Mouse (Mus musculus) myocyte (in vitro differentiated cells): ENCODE results near the gene Inava.

Experiments used
- CEBPB ChIP-seq: IDR thresholded peaks from 2 replicates; pipeline ENCODE4 v1.6.1; 2011; ENCODE audit warnings: mild to moderate bottlenecking, moderate library complexity; ENCODE audit not compliant: poor library complexity, insufficient read depth, severe bottlenecking
- E2F4 ChIP-seq: IDR thresholded peaks from one replicate; pipeline ENCODE4 v1.6.1; 2011; ENCODE audit warnings: mild to moderate bottlenecking, control low read depth, moderate library complexity; ENCODE audit not compliant: insufficient read depth
- MYOD1 ChIP-seq, 3 experiments: IDR thresholded peaks; one replicate each; pipeline ENCODE4 v1.6.1; 2011; ENCODE audit warnings: control low read depth in 2 of 3, low read depth in 2 of 3, mild to moderate bottlenecking in 2 of 3, moderate library complexity in 1 of 3; ENCODE audit not compliant: insufficient read length in 2 of 3, control insufficient read depth in 1 of 3
- POLR2A ChIP-seq: IDR thresholded peaks from one replicate; pipeline ENCODE4 v1.6.1; 2011; ENCODE audit warnings: low read depth, mild to moderate bottlenecking, control low read depth, moderate library complexity; ENCODE audit not compliant: insufficient read length
- REST ChIP-seq: IDR thresholded peaks from one replicate; pipeline ENCODE4 v1.6.1; 2011; ENCODE audit warnings: mild to moderate bottlenecking, control low read depth, moderate library complexity; ENCODE audit not compliant: insufficient read depth, insufficient read length
- TCF12 ChIP-seq: IDR thresholded peaks from one replicate; pipeline ENCODE4 v1.6.1; 2011; ENCODE audit warnings: mild to moderate bottlenecking, control low read depth; ENCODE audit not compliant: poor library complexity, insufficient read depth, severe bottlenecking
- TCF3 ChIP-seq: IDR thresholded peaks from one replicate; pipeline ENCODE4 v1.6.1; 2011; ENCODE audit warnings: low read depth, control low read depth; ENCODE audit not compliant: insufficient read length
- USF1 ChIP-seq: IDR thresholded peaks from one replicate; pipeline ENCODE4 v1.6.1; 2011; ENCODE audit warnings: low read depth, mild to moderate bottlenecking, control low read depth, moderate library complexity

GRCm38 (mm10) chr1:136255174-136255573 is 21.1 kb upstream of the Inava start:
- TF ChIP-seq USF1 (no peak), POLR2A (no peak), TCF3 (no peak), CEBPB (no peak), E2F4 (no peak), MYOD1 (IDR thresholded peaks at IDR 0.05; ENCODE audit: control insufficient read depth in 1 of 3, insufficient read length in 2 of 3, low read depth in 2 of 3) (peak in 1 of 3 experiments; percentile 2), REST (no peak), TCF12 (no peak)
